Mouse (Mus musculus) hematopoietic stem cell, adult 5-6 weeks (primary cell): ENCODE results near the gene Sfta2. TPM values are rescaled to one million over a fixed set of nuclear protein-coding genes. Genes with fewer than 3 reads are reported as not detected.

Experiments used
- ATAC-seq, 2 experiments: fragments of 125-278 bp in 1 of 2; replicated peaks in 1 of 2; 2 replicates each; pipeline ENCODE4 v1.8.0; 2016 to 2017; ENCODE audit warnings: inconsistent platforms in 2 of 2, mild to moderate bottlenecking in 2 of 2, moderate number of reproducible peaks in 2 of 2, low read depth in 1 of 2, moderate TSS enrichment in 1 of 2; ENCODE audit not compliant: low FRiP score in 2 of 2, poor library complexity in 2 of 2, severe bottlenecking in 2 of 2, insufficient read depth in 1 of 2, low TSS enrichment in 1 of 2
- total RNA-seq: library from RNA; stranded (forward); fragments of 172-1452, 232-1000 nt; gene quantifications from 2 replicates; pipeline ENCODE4 v1.2.3, GENCODE M21; 2017

The Sfta2 gene
- total RNA-seq, 1 experiment from 2014 or later = not detected

GRCm38 (mm10) chr17:35653086-35653485, 51.7 kb downstream of the Sfta2 start:
- ATAC-seq = no peak

- ATAC-seq = peak in 1 of 2 experiments; percentile 37; a peak in 1 of 4 replicates
Observed at GRCm38 (mm10) chr17:35665957-35666515, 64.7 kb downstream of the Sfta2 start.

GRCm38 (mm10) chr17:35666851-35667256, 65.5 kb downstream of the Sfta2 start:
- peak; percentile 9 to 23; a peak in 2 of 4 replicates for ATAC-seq

GRCm38 (mm10) chr17:35667334-35668065, 66.2 kb downstream of the Sfta2 start, which contains the start of gene Vars2:
Gene Vars2 (minus strand): TSS chr17:35667592.
- peak; percentile 76 to 80 for ATAC-seq

- ATAC-seq = no peak
Observed at GRCm38 (mm10) chr17:35669731-35670130, 68.4 kb downstream of the Sfta2 start.

- no peak for ATAC-seq
Observed at GRCm38 (mm10) chr17:35671846-35672245, 70.5 kb downstream of the Sfta2 start.

- no peak for ATAC-seq
Observed at GRCm38 (mm10) chr17:35672527-35672926, 71.2 kb downstream of the Sfta2 start.

GRCm38 (mm10) chr17:35673416-35674035, 72.2 kb downstream of the Sfta2 start, which contains the start of gene Gtf2h4:
Gene Gtf2h4 (minus strand): TSS chr17:35673739.
- ATAC-seq = peak; percentile 98

- ATAC-seq = no peak
Observed at GRCm38 (mm10) chr17:35680591-35680990, 79.2 kb downstream of the Sfta2 start.

GRCm38 (mm10) chr17:35681986-35682385, 80.6 kb downstream of the Sfta2 start:
- no peak for ATAC-seq

GRCm38 (mm10) chr17:35685061-35685460, 83.7 kb downstream of the Sfta2 start:
- ATAC-seq = no peak

- peak in 1 of 2 experiments; percentile 31; a peak in 1 of 4 replicates for ATAC-seq
Observed at GRCm38 (mm10) chr17:35688347-35689175, 87.2 kb downstream of the Sfta2 start.

GRCm38 (mm10) chr17:35689936-35690645, 88.7 kb downstream of the Sfta2 start:
- no peak for ATAC-seq

GRCm38 (mm10) chr17:35691811-35692210, 90.5 kb downstream of the Sfta2 start:
- no peak for ATAC-seq

GRCm38 (mm10) chr17:35692368-35692767, 91.0 kb downstream of the Sfta2 start:
- no peak for ATAC-seq

GRCm38 (mm10) chr17:35693906-35694305, 92.6 kb downstream of the Sfta2 start:
- ATAC-seq = no peak

- no peak for ATAC-seq
Observed at GRCm38 (mm10) chr17:35695289-35695688, 93.9 kb downstream of the Sfta2 start.
